Comparison of ENCODE assay signal across 7 mouse cellular contexts in the genomic region with DNA sequence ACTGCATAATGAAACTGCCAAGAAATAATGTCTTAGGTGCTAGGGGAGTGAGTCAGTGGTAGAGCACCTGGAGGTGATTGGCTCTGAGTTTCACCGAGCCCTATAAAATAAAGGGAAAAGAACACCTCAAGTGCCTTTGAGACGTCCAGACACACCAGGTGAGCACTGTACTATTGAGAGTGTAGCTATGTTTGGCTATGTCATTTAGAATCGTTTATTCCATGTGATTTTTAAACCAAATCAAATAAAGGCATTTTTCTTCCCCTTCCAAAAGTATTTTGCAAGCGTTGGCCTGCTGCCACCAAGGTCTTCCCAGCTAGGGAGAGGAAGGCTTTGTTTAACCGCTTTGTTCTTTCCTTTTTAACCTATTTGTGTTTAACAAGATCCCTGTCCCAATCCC. TPM values are rescaled to one million over a fixed set of nuclear protein-coding genes. Genes with fewer than 3 reads are reported as not detected.
A peak's percentile ranks its signal among the peaks of the same experiment; 100 is the strongest.
DNase-seq lines count a peak whose midpoint lies in the region; ATAC-seq and TF ChIP-seq lines count a peak whose summit lies in the region.

No protein-coding gene starts in this region.

- no peak for ATAC-seq in heart, embryonic 14.5 days (ENCODE audit: insufficient number of reproducible peaks, insufficient read depth, low FRiP score, low read depth)
- ATAC-seq in liver, postnatal 0 days: no peak
- peak; percentile 74; the same call in 1 of the 2 replicates for ATAC-seq in stomach, embryonic 14.5 days (ENCODE audit: insufficient number of reproducible peaks, insufficient read depth, low FRiP score, low read depth)

- no peak for TF ChIP-seq EP300 in liver, postnatal 0 days (IDR thresholded peaks at IDR 0.05; ENCODE audit: low read depth)

- H3K4me3 ChIP-seq in heart, embryonic 14.5 days (ENCODE audit: control insufficient read depth in 1 of 2, insufficient read depth in 1 of 2, low read depth in 1 of 2, low read length in 2 of 2): peak overlapping the region in 1 of 2 experiments; percentile 42; a peak in 1 of 4 replicates
- H3K4me3 ChIP-seq in liver, postnatal 0 days (ENCODE audit: low read depth, low read length): peak overlapping the region; percentile 36
- no peak overlapping the region for H3K4me3 ChIP-seq in stomach, embryonic 14.5 days (ENCODE audit: low read depth, low read length)

- no peaks in the 10 kb centered on the region for H3K36me3 ChIP-seq in heart, embryonic 14.5 days (ENCODE audit: control insufficient read depth, insufficient read depth, low read length)
- H3K36me3 ChIP-seq in liver, postnatal 0 days (replicated peaks; ENCODE audit: insufficient read depth, low read length): no peaks in the 10 kb centered on the region
- H3K36me3 ChIP-seq in stomach, embryonic 14.5 days (ENCODE audit: control insufficient read depth, insufficient read depth, low read length): no peaks in the 10 kb centered on the region

- H3K27me3 ChIP-seq in heart, embryonic 14.5 days (ENCODE audit: control insufficient read depth, insufficient read depth, low read length): no peaks in the 10 kb centered on the region
- no peaks in the 10 kb centered on the region for H3K27me3 ChIP-seq in liver, postnatal 0 days (ENCODE audit: insufficient read depth, low read length)
- H3K27me3 ChIP-seq in stomach, embryonic 14.5 days (ENCODE audit: control insufficient read depth, insufficient read depth, low read length): no peaks in the 10 kb centered on the region

- TF ChIP-seq CTCF in liver, postnatal 0 days (IDR thresholded peaks at IDR 0.05; ENCODE audit: low read depth): no peak

- no peak overlapping the region for H3K27ac ChIP-seq in heart, embryonic 14.5 days (replicated peaks in 1 of 2; ENCODE audit: control insufficient read depth in 1 of 2, insufficient read depth in 1 of 2, low read depth in 2 of 2, low read length in 2 of 2)
- H3K27ac ChIP-seq in liver, postnatal 0 days (ENCODE audit: low read depth): peak overlapping the region; percentile 81
- 0 out of 2 replicates have a peak overlapping the region, but pooled peaks have one; percentile 3 for H3K27ac ChIP-seq in stomach, embryonic 14.5 days (ENCODE audit: low read length)

- peak; percentile 16 for DNase-seq in right cerebral cortex, postnatal 4 days
- DNase-seq in right cerebral cortex, adult 18-20 months: no peak
- DNase-seq in liver, postnatal 0 days: peak; percentile 27
- no peak for DNase-seq in frontal cortex, postnatal 36 days (ENCODE audit: low spot score in 2 of 2)
- no peak for DNase-seq in spleen, adult 12 weeks (ENCODE audit: low spot score)

- WGBS in heart, embryonic 14.5 days: 57% methylated on average over 5 of the region's 5 CpGs
- WGBS in liver, postnatal 0 days (ENCODE audit: insufficient replicate concordance): 52% methylated on average over 5 of the region's 5 CpGs
- 39% methylated on average over 5 of the region's 5 CpGs for WGBS in stomach, embryonic 14.5 days

- H3K9me3 ChIP-seq in heart, embryonic 14.5 days (ENCODE audit: control insufficient read depth, low read length): no peaks in the 10 kb centered on the region
- no peaks in the 10 kb centered on the region for H3K9me3 ChIP-seq in liver, postnatal 0 days (ENCODE audit: low read length)
- H3K9me3 ChIP-seq in stomach, embryonic 14.5 days (ENCODE audit: control insufficient read depth, low read depth, low read length): no peaks in the 10 kb centered on the region

- H3K4me1 ChIP-seq in heart, embryonic 14.5 days (ENCODE audit: control insufficient read depth in 2 of 2, insufficient read depth in 2 of 2, low read length in 2 of 2): no peaks in the 10 kb centered on the region; a peak in 1 of 4 replicates
- H3K4me1 ChIP-seq in liver, postnatal 0 days (ENCODE audit: insufficient read depth): no peaks in the 10 kb centered on the region
- H3K4me1 ChIP-seq in stomach, embryonic 14.5 days (ENCODE audit: control insufficient read depth, insufficient read depth, low read length): no peaks in the 10 kb centered on the region

- peak overlapping the region; percentile 68 for H3K4me2 ChIP-seq in heart, embryonic 14.5 days (ENCODE audit: low read length)
- H3K4me2 ChIP-seq in liver, postnatal 0 days (ENCODE audit: low read depth, low read length): peak overlapping the region; percentile 58
- H3K4me2 ChIP-seq in stomach, embryonic 14.5 days (replicated peaks; ENCODE audit: low read depth, low read length): peak overlapping the region; percentile 50

- peak overlapping the region; percentile 72; the same call in 1 of the 2 replicates for H3K9ac ChIP-seq in heart, embryonic 14.5 days (ENCODE audit: low read length)
- no peak overlapping the region; the same call in 1 of the 2 replicates for H3K9ac ChIP-seq in liver, postnatal 0 days (replicated peaks)
- 0 out of 2 replicates have a peak overlapping the region, but pooled peaks have one; percentile 14 for H3K9ac ChIP-seq in stomach, embryonic 14.5 days (replicated peaks; ENCODE audit: low read depth, low read length)

RNA-seq across cellular contexts. Expression of a gene that starts 2.0 kb away (rescaled TPM):
- 1.3 and 1.7 TPM in 2 replicates for polyA plus RNA-seq in heart, embryonic 14.5 days (2014; fragmentation: Nextera tagmentation; extraction: Ambion mirVana)
- polyA plus RNA-seq in liver, postnatal 0 days (2015; fragmentation: Nextera tagmentation; extraction: Ambion mirVana): 328 and 357 TPM in 2 replicates
- 0.71 and 0.93 TPM in 2 replicates for polyA plus RNA-seq in stomach, embryonic 14.5 days (2014; fragmentation: Nextera tagmentation; extraction: Ambion mirVana)

Comparison
In these comparisons a context has a peak if more than half of its experiments do, and no peak if none do; other contexts are left out.
1. DNase-seq: peak in right cerebral cortex, postnatal 4 days (single experiment) and liver, postnatal 0 days (single experiment); none in right cerebral cortex, adult 18-20 months (single experiment), frontal cortex, postnatal 36 days (0 of 2) and spleen, adult 12 weeks (single experiment).
2. H3K27ac ChIP-seq: peak in liver, postnatal 0 days (single experiment) and stomach, embryonic 14.5 days (single experiment); none in heart, embryonic 14.5 days (0 of 2).
3. RNA of a gene that starts 2.0 kb away (polyA plus RNA-seq): 328 to 357 TPM in liver, postnatal 0 days; 1.3 to 1.7 TPM in heart, embryonic 14.5 days and 0.71 to 0.93 TPM in stomach, embryonic 14.5 days; every median in the first group is over 100 times any median in the second.
4. Peak in every context shown above with its lines, with median percentiles within 50 percentile points of each other: H3K4me2 ChIP-seq.